Mouse (Mus musculus): ENCODE results near the gene Olfr952.

Olfr952 gene

GRCm38 (mm10) chr9:39427048-39427447 is at the start of gene Olfr952:
Gene Olfr952 (minus strand): TSS chr9:39427148.
- in situ Hi-C loops (cut with MboI, MseI): no loop called here

GRCm38 (mm10) chr9:39471844-39472243 is 44.9 kb upstream of the Olfr952 start, which contains the start of gene Olfr955:
Gene Olfr955 (minus strand): TSS chr9:39471944.
- in situ Hi-C loops (cut with MboI, MseI): no loop called here

- in situ Hi-C loops (cut with MboI, MseI): no loop called here
Measured at GRCm38 (mm10) chr9:39456401-39456800, 29.5 kb upstream of the Olfr952 start, which contains the start of gene Olfr954. Gene Olfr954 (plus strand): TSS chr9:39456701.

GRCm38 (mm10) chr9:39387110-39387509 is 39.8 kb downstream of the Olfr952 start, which contains the start of gene Olfr951:
Gene Olfr951 (plus strand): TSS chr9:39387410.
- in situ Hi-C loops (cut with MboI, MseI): loop anchor here (10.0 kb wide), 1 partner anchor 1392 kb away; the partner anchor contains the start of gene Olfr881
